Mouse (Mus musculus): Measurements from ENCODE around the gene Gm20870.
"Not testable (repeated sequence)": the region's sequence is repeated elsewhere in the genome, so short reads cannot be mapped to it uniquely, and the experiment has no call there.

Gm20870 gene

DNA sequence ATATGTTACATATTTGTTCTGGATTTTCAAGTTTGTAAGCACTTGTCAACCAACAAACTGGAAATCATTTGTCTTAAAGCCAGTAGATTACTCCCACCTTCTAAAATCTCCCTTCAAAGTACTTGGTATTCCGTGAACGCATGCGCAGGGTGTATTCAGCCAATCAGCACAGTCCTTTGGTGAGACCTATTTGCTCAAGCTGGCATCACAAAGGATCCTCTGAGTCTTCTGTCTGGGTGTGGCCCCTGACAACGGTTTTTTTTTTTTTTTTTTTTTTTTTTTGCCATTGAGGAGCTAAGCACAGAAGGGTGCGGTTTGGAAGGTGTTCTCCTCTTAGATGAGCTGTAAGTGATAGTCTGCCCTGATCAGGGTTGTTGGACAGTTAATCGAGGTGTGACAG, at the start of gene Gm20870:
TSS of gene Gm20870 (plus strand) at position 301 of the 400 bp plus-strand sequence.
- not testable (repeated sequence) for DNase-seq (ENCODE audit: low spot score)

All from yolk sac, embryonic 10.5 days (tissue).